Mouse (Mus musculus) adipocyte (in vitro differentiated cells): Measurements from ENCODE around the gene Foxp1.

Source experiments
- DNase-seq: peaks from one replicate; pipeline ENCODE4 v3.0.0-alpha.2; 2016; ENCODE audit warnings: low spot score

Foxp1 gene

GRCm38 (mm10) chr6:99050288-99051006 is 472.1 kb downstream of the Foxp1 start:
- DNase-seq, result no peak

GRCm38 (mm10) chr6:99047322-99047721 is 475.2 kb downstream of the Foxp1 start:
- no peak for DNase-seq

GRCm38 (mm10) chr6:99045845-99046788 is 476.4 kb downstream of the Foxp1 start:
- no peak for DNase-seq

DNA sequence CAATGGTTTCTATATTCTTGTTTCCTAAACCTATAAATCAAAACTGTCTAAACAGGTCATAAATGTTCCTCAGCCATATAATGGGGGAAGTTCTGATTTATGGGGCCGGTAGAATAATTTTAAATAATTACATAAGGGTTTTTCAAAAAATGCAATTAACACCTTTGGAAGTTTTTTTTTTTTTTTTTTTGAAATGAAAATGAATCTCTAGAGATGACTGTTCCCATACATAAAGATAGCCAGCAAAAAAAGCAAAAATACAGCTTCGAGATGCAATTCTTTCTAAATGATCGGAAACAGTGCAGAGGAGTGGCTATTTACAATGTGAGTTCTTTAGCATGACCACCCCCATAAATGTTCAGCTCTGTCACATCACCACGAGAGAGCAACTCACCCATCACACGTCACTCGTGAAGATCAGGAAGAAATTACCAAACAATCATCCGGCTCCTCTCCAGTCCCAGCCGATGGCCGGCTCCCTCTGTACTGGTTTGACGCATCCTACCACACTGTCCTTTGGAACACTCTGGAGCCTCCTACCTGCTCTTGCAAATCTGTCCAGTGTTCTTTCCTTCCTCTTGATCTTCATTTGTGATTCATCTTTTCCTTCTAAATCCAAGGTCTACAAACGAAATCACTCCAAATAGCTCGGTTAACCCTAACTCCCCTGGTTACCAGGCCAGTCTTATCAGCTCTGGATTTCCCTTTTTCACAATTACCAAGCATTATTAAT is 478.4 kb downstream of the Foxp1 start:
- DNase-seq, result no peak

- no peak for DNase-seq
Measured at GRCm38 (mm10) chr6:99043226-99043625, 479.3 kb downstream of the Foxp1 start.

DNA sequence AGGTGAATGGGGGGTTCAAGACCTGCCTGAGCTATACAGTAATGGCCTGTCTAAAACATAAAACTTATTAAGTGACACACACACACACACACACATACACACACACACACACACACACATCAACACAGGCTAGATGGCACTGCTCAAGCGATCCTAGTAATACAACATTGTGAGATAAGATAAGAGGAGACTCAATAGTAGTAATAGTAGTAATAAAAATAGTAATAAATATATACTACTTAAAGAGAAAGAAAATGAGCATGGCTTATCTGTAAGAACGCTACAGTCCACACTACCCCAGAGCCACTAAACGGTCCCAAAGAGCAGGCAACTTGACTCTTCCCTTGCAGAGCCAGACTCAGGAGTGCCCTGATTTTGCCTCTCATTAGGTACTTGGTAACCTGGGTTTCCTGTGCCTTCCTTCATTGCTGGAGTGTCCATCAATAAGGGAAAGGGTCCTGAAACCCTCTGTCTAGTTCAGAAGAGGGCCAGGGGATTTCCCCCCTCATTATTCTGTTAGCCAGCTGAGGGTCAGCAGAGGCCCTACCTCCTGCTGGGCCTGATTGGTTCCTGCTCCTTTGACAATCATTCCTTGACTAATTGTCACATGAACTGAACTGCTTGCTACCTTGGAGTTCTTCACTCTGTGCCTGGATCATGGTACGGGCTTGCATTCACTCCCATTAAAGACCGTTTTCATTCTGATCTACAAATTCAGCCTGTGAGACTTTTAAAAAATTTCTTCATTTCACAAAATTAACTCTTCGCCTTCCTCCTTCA is 480.2 kb downstream of the Foxp1 start:
- no peak for DNase-seq

DNA sequence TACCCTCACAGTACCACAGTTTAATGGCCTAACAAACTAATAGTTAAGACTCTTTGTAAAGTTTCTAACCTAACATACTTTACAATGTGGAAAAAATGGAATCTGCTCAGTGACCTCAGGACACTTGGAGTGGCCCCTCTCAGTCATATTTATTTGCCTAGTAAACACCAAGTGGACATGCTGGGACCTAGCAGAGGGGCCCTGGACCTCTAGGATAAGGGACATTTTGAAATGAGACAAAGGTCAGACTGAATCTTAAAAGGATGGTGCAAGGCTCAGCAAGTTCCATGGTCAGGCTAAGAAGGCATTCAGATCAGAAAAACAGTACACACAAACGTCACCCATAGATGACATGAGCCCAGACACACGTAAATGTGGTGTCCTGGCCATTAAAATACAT is 483.5 kb downstream of the Foxp1 start:
- no peak for DNase-seq

DNA sequence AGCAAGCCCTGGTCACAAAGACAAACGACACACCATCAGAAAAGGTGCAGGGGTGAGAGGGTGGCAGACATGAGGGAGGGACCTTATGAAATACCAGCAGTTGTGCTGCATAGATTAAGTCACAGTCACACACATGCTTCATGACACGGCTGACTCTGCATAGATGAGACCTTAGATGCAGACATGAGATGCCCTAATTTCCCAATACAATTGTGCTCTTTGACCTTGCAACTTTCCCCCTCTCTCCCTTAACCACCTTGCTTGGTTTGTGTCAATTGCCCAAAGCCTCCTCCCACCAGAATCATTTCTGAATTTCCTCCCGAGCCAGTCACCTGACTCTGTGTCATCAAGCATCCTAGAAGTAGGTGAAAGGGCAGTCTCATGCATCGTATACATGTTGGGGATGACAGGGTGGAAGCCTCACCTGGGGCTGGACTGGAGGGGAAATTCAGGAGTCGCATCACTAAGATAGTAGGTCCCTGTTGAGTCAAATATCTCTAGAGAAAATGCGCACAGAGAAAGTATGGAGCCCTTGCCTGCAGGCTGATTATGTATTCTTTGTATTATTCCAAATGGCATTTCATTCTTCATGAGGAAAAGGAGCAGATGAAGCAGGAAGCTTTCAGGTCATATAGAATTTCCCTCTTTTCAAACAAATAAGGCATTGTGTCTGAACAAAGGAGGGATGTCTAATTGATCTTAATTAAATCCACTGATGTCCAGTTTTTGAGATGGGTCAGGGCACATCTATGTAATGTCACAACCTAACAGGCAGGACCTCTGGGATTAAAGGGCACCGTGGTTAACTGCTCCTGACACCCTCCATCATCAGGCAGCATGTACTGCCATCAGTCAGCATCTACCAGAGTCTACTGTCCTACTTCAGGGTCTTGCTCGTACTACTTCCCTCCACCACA is 486.8 kb downstream of the Foxp1 start:
- DNase-seq, result no peak

DNA sequence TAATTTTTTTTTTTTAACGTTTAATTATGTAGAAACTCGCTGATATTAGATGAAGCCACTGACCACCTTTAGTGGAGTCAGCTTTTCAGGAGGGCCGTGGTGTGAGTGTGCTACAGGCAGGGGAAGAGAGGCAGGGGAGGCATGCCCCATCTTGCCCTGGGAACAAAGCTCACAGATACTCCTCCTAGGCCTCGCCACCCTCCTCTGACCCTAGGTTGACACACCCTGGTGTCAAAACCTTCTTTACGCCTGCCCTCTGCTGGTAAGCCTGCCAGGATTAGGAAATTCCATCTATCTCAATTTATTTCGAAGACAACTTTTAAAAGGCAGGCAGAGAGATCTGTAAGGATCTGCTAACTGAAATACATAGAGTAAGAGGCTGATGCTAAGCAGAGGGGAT is 489.5 kb downstream of the Foxp1 start:
- peak; percentile 35 for DNase-seq

GRCm38 (mm10) chr6:99031321-99031903 is 491.1 kb downstream of the Foxp1 start:
- no peak for DNase-seq

GRCm38 (mm10) chr6:99030251-99030650 is 492.3 kb downstream of the Foxp1 start:
- DNase-seq, result peak; percentile 14

- DNase-seq, result no peak
Measured at GRCm38 (mm10) chr6:99029438-99029837, 493.1 kb downstream of the Foxp1 start.

DNA sequence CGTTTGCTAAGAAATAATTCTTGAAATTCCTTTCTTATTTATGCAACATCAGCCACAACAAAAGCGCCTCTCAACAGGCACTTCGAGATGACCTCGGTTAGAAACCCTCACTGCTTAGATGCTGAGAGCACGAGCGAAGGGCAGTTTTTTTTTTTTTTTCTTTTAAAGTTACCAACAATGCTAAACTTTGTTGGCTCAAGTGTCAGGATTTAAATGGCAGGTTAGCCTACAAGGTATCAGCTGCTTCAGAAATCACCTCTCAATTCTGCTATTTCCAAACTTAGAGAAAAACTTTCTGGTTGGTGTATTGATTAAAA is 493.6 kb downstream of the Foxp1 start:
- DNase-seq, result no peak

- no peak for DNase-seq
Measured at GRCm38 (mm10) chr6:99028161-99028988, 494.1 kb downstream of the Foxp1 start.

GRCm38 (mm10) chr6:99027542-99028160 is 494.9 kb downstream of the Foxp1 start:
- peak; percentile 40 for DNase-seq

GRCm38 (mm10) chr6:99026635-99027541 is 495.6 kb downstream of the Foxp1 start:
- peak; percentile 8 for DNase-seq

- DNase-seq, result no peak
Measured at GRCm38 (mm10) chr6:99026040-99026439, 496.5 kb downstream of the Foxp1 start.

DNA sequence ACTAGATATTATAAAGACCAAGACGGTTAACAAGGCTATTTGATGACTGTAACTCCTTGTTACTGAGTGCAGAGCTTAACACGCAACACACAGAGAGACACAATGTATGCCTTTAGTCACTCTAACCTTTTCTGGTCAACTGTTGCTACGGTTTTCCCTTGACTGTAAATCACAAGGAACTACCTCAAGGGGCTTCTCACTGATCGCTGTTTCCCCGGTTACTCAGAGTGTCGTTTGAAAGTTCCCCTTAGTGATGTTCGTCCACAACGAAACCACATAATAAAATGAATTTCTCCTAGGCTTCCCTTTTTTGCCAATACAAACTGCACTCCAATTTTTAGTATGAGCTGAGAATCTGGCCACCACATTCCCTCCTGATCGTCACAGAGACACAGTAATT is 497.9 kb downstream of the Foxp1 start:
- DNase-seq, result no peak
